Mouse (Mus musculus): Measurements from ENCODE around the gene Taf7l. TPM values are rescaled to one million over a fixed set of nuclear protein-coding genes. Genes with fewer than 3 reads are reported as not detected.

Gene Taf7l
- polyA plus RNA-seq, 1 experiment from 2014 or later = not detected

- Histone ChIP-seq H3K4me2 (ENCODE audit: low read depth, low read length) (no peak overlapping the region), H3K36me3 (ENCODE audit: control insufficient read depth, insufficient read depth, low read length) (no peaks in the 10 kb centered on the region), H3K4me3 (ENCODE audit: low read depth, low read length) (no peak overlapping the region), H3K4me1 (ENCODE audit: control insufficient read depth, insufficient read depth, low read length) (no peaks in the 10 kb centered on the region), H3K9me3 (ENCODE audit: control insufficient read depth, low read length) (no peaks in the 10 kb centered on the region), H3K27ac (replicated peaks; ENCODE audit: low read depth, low read length) (no peak overlapping the region), H3K9ac (ENCODE audit: low read depth, low read length) (no peak overlapping the region), H3K27me3 (replicated peaks; ENCODE audit: control insufficient read depth, insufficient read depth, low read length) (no peaks in the 10 kb centered on the region)
- WGBS = 46% methylated on average over 5 of the region's 6 CpGs
- no peak for ATAC-seq (ENCODE audit: low read depth)
- DNase-seq (ENCODE audit: low spot score) = peak; percentile 1
These were observed 49.5 kb downstream of the Taf7l start for GRCm38 (mm10) chrX:134426819-134427218.

- Histone ChIP-seq H3K36me3 (ENCODE audit: control insufficient read depth, insufficient read depth, low read length) (no peaks in the 10 kb centered on the region), H3K4me3 (ENCODE audit: low read depth, low read length) (no peak overlapping the region), H3K27me3 (replicated peaks; ENCODE audit: control insufficient read depth, insufficient read depth, low read length) (no peaks in the 10 kb centered on the region), H3K27ac (replicated peaks; ENCODE audit: low read depth, low read length) (no peak overlapping the region), H3K4me2 (ENCODE audit: low read depth, low read length) (no peak overlapping the region), H3K9ac (ENCODE audit: low read depth, low read length) (no peak overlapping the region), H3K4me1 (ENCODE audit: control insufficient read depth, insufficient read depth, low read length) (no peaks in the 10 kb centered on the region), H3K9me3 (ENCODE audit: control insufficient read depth, low read length) (no peaks in the 10 kb centered on the region)
- DNase-seq (ENCODE audit: low spot score) (peak; percentile 4), ATAC-seq (ENCODE audit: low read depth) (no peak)
- 73% methylated on average over 10 of the region's 10 CpGs for WGBS
These were observed 50.5 kb downstream of the Taf7l start for GRCm38 (mm10) chrX:134425798-134426197.

- Histone ChIP-seq H3K4me3 (ENCODE audit: low read depth, low read length) (no peak overlapping the region), H3K36me3 (ENCODE audit: control insufficient read depth, insufficient read depth, low read length) (no peaks in the 10 kb centered on the region), H3K4me1 (ENCODE audit: control insufficient read depth, insufficient read depth, low read length) (no peaks in the 10 kb centered on the region), H3K27ac (replicated peaks; ENCODE audit: low read depth, low read length) (no peak overlapping the region), H3K4me2 (ENCODE audit: low read depth, low read length) (no peak overlapping the region), H3K9ac (ENCODE audit: low read depth, low read length) (no peak overlapping the region), H3K27me3 (replicated peaks; ENCODE audit: control insufficient read depth, insufficient read depth, low read length) (no peaks in the 10 kb centered on the region), H3K9me3 (ENCODE audit: control insufficient read depth, low read length) (no peaks in the 10 kb centered on the region)
- 92% methylated on average over 5 of the region's 5 CpGs for WGBS
- ATAC-seq (ENCODE audit: low read depth) (no peak), DNase-seq (ENCODE audit: low spot score) (no peak)
These were observed 52.0 kb downstream of the Taf7l start for GRCm38 (mm10) chrX:134424263-134424662.

- no peak overlapping the region for H3K9ac ChIP-seq (ENCODE audit: low read depth, low read length)
- no peaks in the 10 kb centered on the region for H3K36me3 ChIP-seq (ENCODE audit: control insufficient read depth, insufficient read depth, low read length)
- DNase-seq (ENCODE audit: low spot score) (peak; percentile 28), ATAC-seq (ENCODE audit: low read depth) (no peak)
- H3K4me3 ChIP-seq (ENCODE audit: low read depth, low read length) = no peak overlapping the region
- no peaks in the 10 kb centered on the region for H3K4me1 ChIP-seq (ENCODE audit: control insufficient read depth, insufficient read depth, low read length)
- no peaks in the 10 kb centered on the region for H3K9me3 ChIP-seq (ENCODE audit: control insufficient read depth, low read length)
- 80% methylated on average over 5 of the region's 5 CpGs for WGBS
- H3K27me3 ChIP-seq (replicated peaks; ENCODE audit: control insufficient read depth, insufficient read depth, low read length) = no peaks in the 10 kb centered on the region
- H3K4me2 ChIP-seq (ENCODE audit: low read depth, low read length) = no peak overlapping the region
- no peak overlapping the region for H3K27ac ChIP-seq (replicated peaks; ENCODE audit: low read depth, low read length)
These were observed 56.2 kb downstream of the Taf7l start for GRCm38 (mm10) chrX:134420097-134420496.

- no peaks in the 10 kb centered on the region for H3K4me1 ChIP-seq (ENCODE audit: control insufficient read depth, insufficient read depth, low read length)
- no peaks in the 10 kb centered on the region for H3K27me3 ChIP-seq (replicated peaks; ENCODE audit: control insufficient read depth, insufficient read depth, low read length)
- no peaks in the 10 kb centered on the region for H3K9me3 ChIP-seq (ENCODE audit: control insufficient read depth, low read length)
- no peak for DNase-seq (ENCODE audit: low spot score)
- 87% methylated on average over 1 of the region's 1 CpGs for WGBS
- ATAC-seq (ENCODE audit: low read depth) = no peak
- no peak overlapping the region for H3K27ac ChIP-seq (replicated peaks; ENCODE audit: low read depth, low read length)
- no peaks in the 10 kb centered on the region for H3K36me3 ChIP-seq (ENCODE audit: control insufficient read depth, insufficient read depth, low read length)
- no peak overlapping the region for H3K4me2 ChIP-seq (ENCODE audit: low read depth, low read length)
- H3K9ac ChIP-seq (ENCODE audit: low read depth, low read length) = no peak overlapping the region
- no peak overlapping the region for H3K4me3 ChIP-seq (ENCODE audit: low read depth, low read length)
These were observed 64.2 kb downstream of the Taf7l start for GRCm38 (mm10) chrX:134412096-134412495.

Other genes with a start within 250 kb of the Taf7l start
- gene Trmt2b, start 199.5 kb downstream of the Taf7l start, polyA plus RNA-seq (2014; fragmentation: Nextera tagmentation; extraction: Ambion mirVana) = 18.9 and 19.0 TPM in 2 replicates
- 8.6 and 9.0 TPM in 2 replicates for gene Tmem35a, start 181.3 kb downstream of the Taf7l start, polyA plus RNA-seq (2014; fragmentation: Nextera tagmentation; extraction: Ambion mirVana)
- 27.1 and 30.4 TPM in 2 replicates for gene Cenpi, start 168.4 kb downstream of the Taf7l start, polyA plus RNA-seq (2014; fragmentation: Nextera tagmentation; extraction: Ambion mirVana)
- 4.1 and 4.3 TPM in 2 replicates for gene Drp2, start 71.9 kb downstream of the Taf7l start, polyA plus RNA-seq (2014; fragmentation: Nextera tagmentation; extraction: Ambion mirVana)
- 69.9 and 70.3 TPM in 2 replicates for gene Timm8a1, start 65.4 kb upstream of the Taf7l start, polyA plus RNA-seq (2014; fragmentation: Nextera tagmentation; extraction: Ambion mirVana)
- gene Btk, start 107.1 kb upstream of the Taf7l start, polyA plus RNA-seq (2014; fragmentation: Nextera tagmentation; extraction: Ambion mirVana) = 1.4 and 2.1 TPM in 2 replicates
- 496 and 585 TPM in 2 replicates for gene Rpl36a, start 109.2 kb upstream of the Taf7l start, polyA plus RNA-seq (2014; fragmentation: Nextera tagmentation; extraction: Ambion mirVana)
- 3.9 and 4.9 TPM in 2 replicates for gene Gla, start 124.6 kb upstream of the Taf7l start, polyA plus RNA-seq (2014; fragmentation: Nextera tagmentation; extraction: Ambion mirVana)
- gene Hnrnph2, start 124.7 kb upstream of the Taf7l start, polyA plus RNA-seq (2014; fragmentation: Nextera tagmentation; extraction: Ambion mirVana) = 93.9 and 97.4 TPM in 2 replicates
- gene Armcx4, start 210.0 kb upstream of the Taf7l start, polyA plus RNA-seq (2014; fragmentation: Nextera tagmentation; extraction: Ambion mirVana) = 5.9 and 6.6 TPM in 2 replicates
- 47.7 and 59.2 TPM in 2 replicates for gene Armcx1, start 241.5 kb upstream of the Taf7l start, polyA plus RNA-seq (2014; fragmentation: Nextera tagmentation; extraction: Ambion mirVana)